Mouse (Mus musculus): ENCODE data around the gene Col4a1.

- TF ChIP-seq CTCF (IDR thresholded peaks at IDR 0.05; ENCODE audit: extremely low read depth, insufficient read length, insufficient replicate concordance, low read depth, low read length) (no peak), POLR2A (IDR thresholded peaks at IDR 0.05; ENCODE audit: low read depth, low read length) (no peak)
Observed at GRCm38 (mm10) chr8:11335238-11335637, 22.6 kb upstream of the Col4a1 start.

Data from small intestine, adult 2 months (tissue).